Mouse (Mus musculus) kidney, adult 18-20 months (tissue): ENCODE data around the gene Gm4214.
"Not testable (repeated sequence)": the region's sequence is repeated elsewhere in the genome, so short reads cannot be mapped to it uniquely, and the experiment has no call there.

Experiments
- DNase-seq: peaks from one replicate; pipeline ENCODE4 v3.0.0; 2021

Gene Gm4214

GRCm38 (mm10) chr7:22984573-22984972 is at the start of gene Gm4214:
Gene Gm4214 (minus strand): TSS chr7:22984673.
- DNase-seq = not testable (repeated sequence)

- DNase-seq = not testable (repeated sequence)
Measured at GRCm38 (mm10) chr7:23019823-23020222, 35.4 kb upstream of the Gm4214 start, which contains the start of gene Gm4216. Gene Gm4216 (minus strand): TSS chr7:23019923.
